Mouse (Mus musculus) heart, adult 2 months (tissue): ENCODE measurements around the gene Txlng.

Experiments used
- CTCF ChIP-seq: fragments of 200-600 bp; IDR thresholded peaks from 2 replicates; pipeline ENCODE4 v1.8.1; 2022; ENCODE audit warnings: antibody characterized with exemption, mild to moderate bottlenecking, moderate library complexity
- EP300 ChIP-seq: fragments of 200-500 bp; IDR thresholded peaks from 2 replicates; pipeline ENCODE4 v1.6.1; 2011; ENCODE audit warnings: low read depth, low read length, control low read depth; ENCODE audit not compliant: insufficient read depth
- POLR2A ChIP-seq: fragments of 200-500 bp; IDR thresholded peaks from 2 replicates; pipeline ENCODE4 v1.6.1; 2011; ENCODE audit warnings: mild to moderate bottlenecking, low read depth, low read length, control low read depth; ENCODE audit not compliant: insufficient read depth

DNA sequence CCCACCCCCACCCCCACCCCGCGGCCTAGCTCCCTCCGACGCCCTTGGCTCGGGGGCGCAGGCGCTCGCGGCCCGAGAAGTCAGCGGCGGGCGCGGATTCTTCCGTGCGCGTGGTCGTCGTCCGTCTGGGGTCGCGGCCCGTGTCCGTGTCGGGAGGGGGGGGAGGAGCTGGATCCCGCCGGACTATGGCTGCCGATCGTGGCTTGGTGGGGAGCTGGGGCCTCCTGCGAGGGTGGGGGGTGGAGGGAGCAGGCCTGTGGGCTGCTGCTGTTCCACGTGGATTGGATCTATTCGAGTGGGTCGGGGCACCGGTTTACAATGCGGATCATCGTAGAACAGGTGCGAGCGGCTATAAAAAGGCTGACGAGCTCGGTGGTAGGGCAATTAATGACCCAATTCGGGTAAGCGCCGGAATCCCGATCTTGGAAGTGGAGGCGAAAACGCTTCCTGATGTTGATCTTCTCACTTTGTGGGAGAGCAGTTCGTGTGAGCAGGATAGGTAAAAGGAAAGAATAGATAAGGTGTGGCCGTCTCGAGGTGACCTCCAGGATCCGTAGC lies 68.2 kb downstream of the Txlng start:
- TF ChIP-seq EP300 (no peak), CTCF (no peak), POLR2A (no peak)
